Mouse (Mus musculus): ENCODE data around the gene Ydjc.
"Not testable (repeated sequence)": the region's sequence is repeated elsewhere in the genome, so short reads cannot be mapped to it uniquely, and the experiment has no call there.

Ydjc gene

GRCm38 (mm10) chr16:17154346-17154745 lies 9.9 kb downstream of the Ydjc start:
- no peak for DNase-seq (ENCODE audit: low spot score)

GRCm38 (mm10) chr16:17165478-17165877 lies 21.1 kb downstream of the Ydjc start:
- DNase-seq (ENCODE audit: low spot score) = not testable (repeated sequence)

- no peak for DNase-seq (ENCODE audit: low spot score)
Measured at GRCm38 (mm10) chr16:17167179-17167578, 22.8 kb downstream of the Ydjc start.

- DNase-seq (ENCODE audit: low spot score) = no peak
Measured at GRCm38 (mm10) chr16:17168049-17168448, 23.6 kb downstream of the Ydjc start.

- no peak for DNase-seq (ENCODE audit: low spot score)
Measured at GRCm38 (mm10) chr16:17175765-17176164, 31.3 kb downstream of the Ydjc start.

- DNase-seq (ENCODE audit: low spot score) = no peak
Measured at GRCm38 (mm10) chr16:17177623-17178170, 33.3 kb downstream of the Ydjc start.

GRCm38 (mm10) chr16:17179706-17180105 lies 35.3 kb downstream of the Ydjc start:
- DNase-seq (ENCODE audit: low spot score) = no peak

- DNase-seq (ENCODE audit: low spot score) = no peak
Measured at GRCm38 (mm10) chr16:17181382-17181781, 37.0 kb downstream of the Ydjc start.

- DNase-seq (ENCODE audit: low spot score) = no peak
Measured at GRCm38 (mm10) chr16:17182136-17182535, 37.7 kb downstream of the Ydjc start.

- no peak for DNase-seq (ENCODE audit: low spot score)
Measured at GRCm38 (mm10) chr16:17183003-17183402, 38.6 kb downstream of the Ydjc start.

- no peak for DNase-seq (ENCODE audit: low spot score)
Measured at GRCm38 (mm10) chr16:17185475-17185874, 41.1 kb downstream of the Ydjc start.

GRCm38 (mm10) chr16:17193823-17194222 lies 49.4 kb downstream of the Ydjc start:
- no peak for DNase-seq (ENCODE audit: low spot score)

GRCm38 (mm10) chr16:17200121-17200952 lies 55.9 kb downstream of the Ydjc start:
- no peak for DNase-seq (ENCODE audit: low spot score)

GRCm38 (mm10) chr16:17200953-17201707 lies 56.7 kb downstream of the Ydjc start:
- peak; percentile 93 for DNase-seq (ENCODE audit: low spot score)

- DNase-seq (ENCODE audit: low spot score) = no peak
Measured at GRCm38 (mm10) chr16:17201977-17202376, 57.6 kb downstream of the Ydjc start.

- no peak for DNase-seq (ENCODE audit: low spot score)
Measured at GRCm38 (mm10) chr16:17202549-17202948, 58.1 kb downstream of the Ydjc start, which contains the start of gene Ube2l3. TSS of gene Ube2l3 (minus strand) at chr16:17202649.

- DNase-seq (ENCODE audit: low spot score) = peak; percentile 69
Measured at GRCm38 (mm10) chr16:17204990-17205389, 60.6 kb downstream of the Ydjc start.

- peak; percentile 95 for DNase-seq (ENCODE audit: low spot score)
Measured at GRCm38 (mm10) chr16:17208389-17209361, 64.3 kb downstream of the Ydjc start, which contains the start of gene Rimbp3. TSS of gene Rimbp3 (plus strand) at chr16:17208603.

GRCm38 (mm10) chr16:17209404-17209960 lies 65.1 kb downstream of the Ydjc start:
- peak; percentile 31 for DNase-seq (ENCODE audit: low spot score)
